Mouse (Mus musculus): ENCODE measurements at regions not wholly inside any gene's neighbourhood (a gene's known extent, or its start where the extent isn't known, plus 50 kb on each side); places are given as distances from the start of the nearest gene placed in this dataset.

GRCm38 (mm10) chr13:110895900-110896299, 358.9 kb upstream of the Actbl2 start:
- TF ChIP-seq CTCF (IDR thresholded peaks at IDR 0.05; ENCODE audit: low read depth, low read length) = no peak
- no peak for TF ChIP-seq POLR2A (IDR thresholded peaks at IDR 0.05; ENCODE audit: borderline replicate concordance, low read depth, low read length)
- Histone ChIP-seq H3K4me1 (ENCODE audit: control insufficient read depth, insufficient read depth, low read length) (peaks cover 30% of the 10 kb centered on the region), H3K4me3 (ENCODE audit: insufficient read depth, low read length) (no peak overlapping the region), H3K27ac (ENCODE audit: insufficient read depth, low read depth, low read length) (peak overlapping the region; percentile 50)

DNA sequence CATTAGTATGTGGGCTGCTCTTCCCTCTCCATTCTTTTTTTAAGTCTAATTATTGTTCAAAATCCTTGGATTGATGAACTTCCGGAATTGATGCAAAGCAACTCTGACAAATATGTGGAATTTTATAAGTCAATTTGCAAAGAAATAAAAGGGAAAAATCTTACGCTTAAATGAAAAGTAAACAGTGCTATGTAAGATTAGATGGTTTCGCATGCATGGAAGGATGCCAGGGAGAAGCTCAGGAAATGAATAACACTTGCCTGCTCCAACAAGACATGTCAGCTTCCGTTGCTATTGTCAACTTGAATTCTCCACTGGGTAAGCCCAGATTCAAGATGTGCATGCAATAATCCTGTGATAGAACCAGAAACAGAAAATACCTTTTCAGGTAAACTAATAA, 357.2 kb upstream of the Actbl2 start:
- TF ChIP-seq CTCF (IDR thresholded peaks at IDR 0.05; ENCODE audit: low read depth, low read length) (no peak), POLR2A (IDR thresholded peaks at IDR 0.05; ENCODE audit: borderline replicate concordance, low read depth, low read length) (no peak)
- Histone ChIP-seq H3K4me1 (ENCODE audit: control insufficient read depth, insufficient read depth, low read length) (peaks cover 32% of the 10 kb centered on the region), H3K27ac (ENCODE audit: insufficient read depth, low read depth, low read length) (no peak overlapping the region), H3K4me3 (ENCODE audit: insufficient read depth, low read length) (no peak overlapping the region)

DNA sequence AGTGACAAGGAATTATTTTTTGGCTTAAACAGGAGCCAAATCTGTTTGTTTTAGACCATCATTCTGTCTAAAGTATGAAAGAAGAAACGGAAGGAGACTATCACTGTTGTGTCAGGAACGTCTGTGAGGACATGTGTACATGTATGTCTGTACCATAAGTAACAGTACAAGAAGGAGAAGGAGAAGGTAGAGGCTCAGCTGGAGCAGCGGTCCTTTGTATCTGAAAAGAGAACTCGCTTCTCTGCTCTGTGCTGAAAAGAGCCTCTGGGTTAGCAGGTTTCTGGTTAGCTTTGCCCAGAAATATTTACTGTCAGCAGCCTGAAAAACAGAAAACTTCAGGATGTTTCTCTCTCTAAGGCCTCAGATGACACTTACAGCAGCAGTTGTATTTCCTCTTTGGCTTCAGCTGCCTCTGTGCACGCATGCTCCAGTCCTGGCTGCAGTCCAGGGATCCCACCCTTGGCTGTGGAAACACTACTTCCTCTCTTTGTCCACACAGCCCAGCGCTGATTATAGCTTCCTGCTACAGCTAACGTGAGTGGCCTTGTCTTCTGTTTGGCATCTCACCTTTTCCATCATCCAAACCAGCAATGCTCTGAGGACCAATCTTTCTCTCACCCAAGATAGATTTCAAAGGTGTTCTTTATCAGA, 351.7 kb upstream of the Actbl2 start:
- Histone ChIP-seq H3K27ac (ENCODE audit: insufficient read depth, low read depth, low read length) (peak overlapping the region; percentile 94), H3K4me3 (ENCODE audit: insufficient read depth, low read length) (no peak overlapping the region)
- TF ChIP-seq CTCF (IDR thresholded peaks at IDR 0.05; ENCODE audit: low read depth, low read length) = no peak
- no peak for TF ChIP-seq POLR2A (IDR thresholded peaks at IDR 0.05; ENCODE audit: borderline replicate concordance, low read depth, low read length)

DNA sequence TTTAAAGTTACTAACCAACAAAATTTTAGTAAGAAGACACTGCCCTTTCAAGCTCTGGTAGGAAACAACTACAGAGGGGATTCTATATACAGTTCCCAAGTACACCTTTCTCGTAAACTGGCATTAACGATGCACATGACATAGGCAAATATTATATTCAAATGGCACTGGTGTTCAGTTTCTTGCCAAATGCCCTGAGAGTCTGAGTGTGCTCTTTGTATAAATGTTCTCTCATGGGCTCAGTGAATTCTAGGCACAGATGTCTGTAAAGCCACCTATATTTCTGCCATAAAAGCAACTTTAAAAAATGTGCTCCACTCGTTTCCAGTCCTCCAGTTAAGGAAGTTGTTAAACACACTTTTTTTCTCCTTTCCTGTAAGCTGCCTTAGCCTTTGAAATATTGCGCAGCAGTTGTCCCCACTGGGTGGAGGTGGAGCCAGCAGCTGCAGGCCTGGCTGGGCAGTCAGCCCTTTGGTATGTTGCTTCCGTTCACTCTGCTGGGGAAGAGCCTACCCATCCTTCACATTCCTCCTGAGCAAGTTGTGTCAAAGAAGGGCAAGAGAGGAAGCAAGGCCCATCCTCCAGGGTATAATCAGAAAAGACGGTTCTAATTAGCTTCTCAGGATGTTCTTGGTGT, 347.4 kb upstream of the Actbl2 start:
- no peak for TF ChIP-seq POLR2A (IDR thresholded peaks at IDR 0.05; ENCODE audit: borderline replicate concordance, low read depth, low read length)
- no peak for TF ChIP-seq CTCF (IDR thresholded peaks at IDR 0.05; ENCODE audit: low read depth, low read length)
- H3K27ac ChIP-seq (ENCODE audit: insufficient read depth, low read depth, low read length) = peak overlapping the region; percentile 82
- peaks cover 46% of the 10 kb centered on the region for H3K4me1 ChIP-seq (ENCODE audit: control insufficient read depth, insufficient read depth, low read length)
- H3K4me3 ChIP-seq (ENCODE audit: insufficient read depth, low read length) = no peak overlapping the region

More for the DNA sequence above, 351.7 kb upstream of the Actbl2 start:
- peaks cover 39% of the 10 kb centered on the region for H3K4me1 ChIP-seq (ENCODE audit: control insufficient read depth, insufficient read depth, low read length)

GRCm38 (mm10) chr13:110911866-110912265, 342.9 kb upstream of the Actbl2 start:
- peaks cover 23% of the 10 kb centered on the region for H3K4me1 ChIP-seq (ENCODE audit: control insufficient read depth, insufficient read depth, low read length)
- no peak overlapping the region for H3K4me3 ChIP-seq (ENCODE audit: insufficient read depth, low read length)
- TF ChIP-seq POLR2A (IDR thresholded peaks at IDR 0.05; ENCODE audit: borderline replicate concordance, low read depth, low read length) (no peak), CTCF (IDR thresholded peaks at IDR 0.05; ENCODE audit: low read depth, low read length) (no peak)
- no peak overlapping the region for H3K27ac ChIP-seq (ENCODE audit: insufficient read depth, low read depth, low read length)

DNA sequence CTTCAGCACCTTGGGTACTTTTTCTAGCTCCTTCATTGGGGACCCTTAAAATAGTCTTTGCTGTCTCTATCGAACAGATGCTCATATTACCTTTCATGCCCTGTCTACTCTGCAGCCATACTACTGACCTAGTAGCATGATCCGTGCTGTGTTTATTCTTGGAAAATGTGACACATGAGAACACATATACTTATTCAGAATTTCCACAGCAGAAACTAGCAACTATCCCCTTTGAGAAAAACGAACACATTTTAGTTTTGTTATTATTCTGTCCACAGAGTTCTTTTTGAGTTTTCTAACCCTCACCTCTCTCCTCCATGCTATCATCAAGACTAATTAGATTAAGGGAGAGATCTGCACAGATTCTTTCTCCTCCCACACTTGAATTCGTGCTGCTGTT, 341.6 kb upstream of the Actbl2 start:
- TF ChIP-seq POLR2A (IDR thresholded peaks at IDR 0.05; ENCODE audit: borderline replicate concordance, low read depth, low read length) = no peak
- TF ChIP-seq CTCF (IDR thresholded peaks at IDR 0.05; ENCODE audit: low read depth, low read length) = no peak
- Histone ChIP-seq H3K27ac (ENCODE audit: insufficient read depth, low read depth, low read length) (no peak overlapping the region), H3K4me1 (ENCODE audit: control insufficient read depth, insufficient read depth, low read length) (peaks cover 15% of the 10 kb centered on the region), H3K4me3 (ENCODE audit: insufficient read depth, low read length) (no peak overlapping the region)

GRCm38 (mm10) chr13:110913687-110914086, 341.1 kb upstream of the Actbl2 start:
- peaks cover 15% of the 10 kb centered on the region for H3K4me1 ChIP-seq (ENCODE audit: control insufficient read depth, insufficient read depth, low read length)
- H3K4me3 ChIP-seq (ENCODE audit: insufficient read depth, low read length) = no peak overlapping the region
- TF ChIP-seq POLR2A (IDR thresholded peaks at IDR 0.05; ENCODE audit: borderline replicate concordance, low read depth, low read length) = no peak
- TF ChIP-seq CTCF (IDR thresholded peaks at IDR 0.05; ENCODE audit: low read depth, low read length) = no peak
- H3K27ac ChIP-seq (ENCODE audit: insufficient read depth, low read depth, low read length) = no peak overlapping the region

DNA sequence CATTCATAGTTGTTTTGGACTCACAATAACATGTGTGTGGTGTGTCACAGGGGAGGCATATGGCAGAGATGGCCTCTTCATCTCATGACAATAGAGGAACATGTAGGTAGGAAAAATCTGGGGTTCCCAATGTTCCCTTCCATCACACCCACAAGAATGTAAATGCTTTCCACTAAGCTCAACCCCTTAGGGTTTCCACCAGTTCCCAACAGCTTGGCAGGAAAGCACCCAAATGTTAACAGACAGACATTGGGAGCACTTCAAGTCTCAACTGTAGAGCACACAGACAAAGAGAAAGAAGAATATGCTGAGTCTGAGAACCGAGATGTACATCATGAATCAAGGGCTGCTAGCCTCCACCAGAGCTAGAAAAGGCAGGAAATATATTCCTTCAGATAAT, 339.7 kb upstream of the Actbl2 start:
- Histone ChIP-seq H3K27ac (ENCODE audit: insufficient read depth, low read depth, low read length) (no peak overlapping the region), H3K4me1 (ENCODE audit: control insufficient read depth, insufficient read depth, low read length) (peaks cover 11% of the 10 kb centered on the region), H3K4me3 (ENCODE audit: insufficient read depth, low read length) (no peak overlapping the region)
- no peak for TF ChIP-seq POLR2A (IDR thresholded peaks at IDR 0.05; ENCODE audit: borderline replicate concordance, low read depth, low read length)
- no peak for TF ChIP-seq CTCF (IDR thresholded peaks at IDR 0.05; ENCODE audit: low read depth, low read length)

DNA sequence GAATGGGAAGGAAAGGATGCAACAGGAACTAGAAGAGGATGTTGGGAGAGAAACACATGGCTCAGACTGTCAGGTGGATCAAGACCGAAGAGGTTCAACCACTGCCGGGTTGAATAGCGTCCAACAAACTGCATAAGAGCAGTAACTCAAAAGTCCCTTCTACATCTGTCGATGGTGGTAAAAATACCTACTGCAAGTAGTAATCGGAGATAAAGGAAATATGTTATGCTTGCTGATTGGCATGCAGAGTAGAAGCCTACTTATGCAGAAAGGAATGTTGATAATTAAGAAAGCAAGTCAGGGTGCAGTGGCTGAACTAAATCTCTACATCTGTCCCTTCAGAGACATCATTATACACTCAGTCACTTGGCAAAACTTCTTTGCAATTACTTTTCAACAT, 330.9 kb upstream of the Actbl2 start:
- H3K27ac ChIP-seq (ENCODE audit: insufficient read depth, low read depth, low read length) = no peak overlapping the region
- peaks cover 8% of the 10 kb centered on the region for H3K4me1 ChIP-seq (ENCODE audit: control insufficient read depth, insufficient read depth, low read length)
- no peak overlapping the region for H3K4me3 ChIP-seq (ENCODE audit: insufficient read depth, low read length)
- TF ChIP-seq POLR2A (IDR thresholded peaks at IDR 0.05; ENCODE audit: borderline replicate concordance, low read depth, low read length) (no peak), CTCF (IDR thresholded peaks at IDR 0.05; ENCODE audit: low read depth, low read length) (no peak)

- H3K4me1 ChIP-seq (ENCODE audit: control insufficient read depth, insufficient read depth, low read length) = peaks cover 15% of the 10 kb centered on the region
- H3K4me3 ChIP-seq (ENCODE audit: insufficient read depth, low read length) = no peak overlapping the region
- TF ChIP-seq POLR2A (IDR thresholded peaks at IDR 0.05; ENCODE audit: borderline replicate concordance, low read depth, low read length) = no peak
- no peak for TF ChIP-seq CTCF (IDR thresholded peaks at IDR 0.05; ENCODE audit: low read depth, low read length)
- no peak overlapping the region for H3K27ac ChIP-seq (ENCODE audit: insufficient read depth, low read depth, low read length)
These were observed 329.9 kb upstream of the Actbl2 start for GRCm38 (mm10) chr13:110924897-110925296.
